Mouse (Mus musculus) embryonic fibroblast, embryonic 13.5 days (primary cell): ENCODE results near the gene Ttc22. TPM values are rescaled to one million over a fixed set of nuclear protein-coding genes. Genes with fewer than 3 reads are reported as not detected.

Experiments
- H3K27ac ChIP-seq: 2 replicates; pipeline ENCODE4 v1.5.1; 2012; ENCODE audit warnings: low read length, control low read depth, inconsistent platforms; ENCODE audit not compliant: insufficient read depth
- H3K4me1 ChIP-seq: 2 replicates; pipeline ENCODE4 v1.6.1; 2011; ENCODE audit warnings: low read length; ENCODE audit not compliant: control insufficient read depth, insufficient read depth
- H3K4me3 ChIP-seq: 2 replicates; pipeline ENCODE4 v1.5.1; 2011; ENCODE audit warnings: mild to moderate bottlenecking, control low read depth, low read length; ENCODE audit not compliant: insufficient read depth
- CTCF ChIP-seq: IDR thresholded peaks from 2 replicates; pipeline ENCODE4 v1.5.1; 2011; ENCODE audit warnings: mild to moderate bottlenecking, control low read depth, low read length, moderate library complexity, borderline replicate concordance; ENCODE audit not compliant: insufficient read depth
- POLR2A ChIP-seq: IDR thresholded peaks from 2 replicates; pipeline ENCODE4 v1.6.1; 2011; ENCODE audit warnings: low read depth, mild to moderate bottlenecking, control low read depth, low read length, moderate library complexity
- polyA plus RNA-seq: library from polyadenylated mRNA; stranded (reverse); fragments of >200 nt; gene quantifications from 2 replicates; pipeline ENCODE4 v1.2.4, GENCODE M21; 2011; ENCODE audit warnings: low read depth; ENCODE audit not compliant: missing spikeins, insufficient read length

The Ttc22 gene
- polyA plus RNA-seq, 1 experiment, result not detected

DNA sequence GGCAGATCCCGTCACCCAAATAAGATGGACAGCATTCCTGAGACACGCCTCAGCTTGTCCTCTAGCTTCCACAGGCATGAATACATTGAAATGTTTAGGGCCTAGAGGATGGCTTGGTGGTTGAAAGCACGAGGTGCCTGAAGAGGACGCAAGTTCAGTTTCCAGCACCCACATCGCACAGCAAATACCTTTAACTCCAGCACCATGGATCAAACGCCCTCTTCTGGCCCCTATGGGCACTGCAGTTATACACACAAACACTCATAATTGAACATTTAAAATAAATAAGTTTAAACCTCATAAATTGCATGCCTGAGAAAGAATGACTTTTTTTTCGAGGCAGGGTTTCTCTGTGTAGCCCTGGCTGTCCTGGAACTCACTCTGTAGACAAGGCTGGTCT lies 28.6 kb upstream of the Ttc22 start:
- Histone ChIP-seq H3K4me1 (no peaks in the 10 kb centered on the region), H3K4me3 (no peak overlapping the region), H3K27ac (no peak overlapping the region)
- TF ChIP-seq CTCF (no peak), POLR2A (no peak)

DNA sequence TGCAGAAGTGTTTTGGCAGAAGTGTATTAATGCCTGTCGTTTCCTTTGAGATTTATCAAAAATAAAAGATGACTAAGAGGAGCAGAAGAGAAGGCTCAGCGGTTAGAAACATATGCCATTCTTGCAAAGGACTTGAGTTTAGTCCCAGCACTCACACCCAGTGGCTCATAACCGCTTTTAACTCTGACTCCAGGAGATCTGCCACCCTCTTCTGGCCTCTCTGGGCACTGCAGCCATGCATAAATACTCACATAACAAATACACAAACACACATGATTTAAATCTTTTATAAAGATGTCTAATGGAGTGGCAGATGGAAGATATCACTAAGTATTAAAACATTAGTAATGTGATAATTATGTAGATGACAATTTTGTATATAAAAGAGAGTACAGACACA lies 26.0 kb upstream of the Ttc22 start:
- Histone ChIP-seq H3K4me1 (no peaks in the 10 kb centered on the region), H3K27ac (no peak overlapping the region), H3K4me3 (no peak overlapping the region)
- no peak for TF ChIP-seq POLR2A
- TF ChIP-seq CTCF, result no peak

DNA sequence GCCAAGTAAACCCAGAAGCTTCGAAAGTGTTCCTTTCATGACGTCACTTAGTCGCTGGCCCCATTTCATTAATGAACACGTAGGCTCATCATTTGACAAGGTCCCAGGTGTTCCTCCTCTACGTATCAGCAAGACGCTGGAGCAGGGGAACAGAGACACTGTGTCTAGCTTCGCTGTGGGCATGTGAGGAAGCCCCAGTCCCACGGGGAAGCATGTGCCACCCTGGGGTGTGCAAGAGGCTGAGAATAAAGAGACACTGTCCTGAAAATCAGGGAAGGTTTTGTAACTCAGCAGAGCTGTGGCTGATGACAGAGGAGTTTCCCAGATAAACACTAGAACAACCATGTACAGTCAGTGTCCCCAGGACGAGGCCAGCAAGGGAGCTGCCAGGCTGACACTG lies 25.2 kb upstream of the Ttc22 start:
- no peak overlapping the region for H3K27ac ChIP-seq

DNA sequence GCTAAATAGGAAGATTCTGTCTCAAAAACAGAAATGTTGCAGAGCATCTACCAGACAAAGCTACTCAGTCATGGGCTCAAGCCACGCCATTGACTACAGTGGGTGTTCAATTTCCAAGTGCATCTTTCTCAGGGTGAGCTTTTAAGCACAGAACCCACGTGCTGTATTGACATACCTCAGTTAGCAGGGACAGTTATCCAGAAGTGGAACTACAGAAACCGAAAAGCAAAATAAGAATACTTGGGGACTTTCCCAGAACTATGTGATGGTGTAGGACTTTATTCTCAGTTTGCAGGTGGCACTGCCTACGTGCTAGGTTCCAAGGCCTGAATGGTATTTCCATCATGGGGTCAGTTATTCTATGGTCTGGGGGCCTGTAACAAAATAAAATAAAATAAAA lies 24.5 kb upstream of the Ttc22 start:
- Histone ChIP-seq H3K27ac (no peak overlapping the region), H3K4me3 (no peak overlapping the region), H3K4me1 (no peaks in the 10 kb centered on the region)
- no peak for TF ChIP-seq POLR2A
- no peak for TF ChIP-seq CTCF

More for the DNA sequence above, 25.2 kb upstream of the Ttc22 start:
- no peak overlapping the region for H3K4me3 ChIP-seq
- no peaks in the 10 kb centered on the region for H3K4me1 ChIP-seq
- TF ChIP-seq POLR2A (no peak), CTCF (no peak)

DNA sequence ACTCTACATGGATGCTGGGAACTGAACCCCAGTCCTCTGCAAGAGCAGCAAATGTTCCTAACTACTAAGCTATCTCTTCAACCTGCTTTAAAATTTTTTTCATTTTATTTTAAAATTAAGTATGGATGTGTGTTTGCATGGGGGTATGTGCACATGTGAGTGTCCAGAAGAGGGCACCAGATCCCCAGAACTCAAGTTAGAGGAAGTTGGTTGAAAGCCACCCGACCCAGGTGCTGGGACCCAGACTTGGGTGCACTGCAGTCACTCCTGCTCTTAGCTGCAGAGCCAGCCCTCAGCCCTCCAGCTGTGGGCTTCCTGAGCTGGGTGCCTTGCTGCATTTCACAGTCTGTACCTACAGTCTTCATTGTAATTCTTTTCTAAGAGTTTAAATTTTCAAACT lies 22.8 kb upstream of the Ttc22 start:
- Histone ChIP-seq H3K27ac (no peak overlapping the region), H3K4me3 (no peak overlapping the region), H3K4me1 (no peaks in the 10 kb centered on the region)
- TF ChIP-seq CTCF, result no peak
- TF ChIP-seq POLR2A, result no peak

DNA sequence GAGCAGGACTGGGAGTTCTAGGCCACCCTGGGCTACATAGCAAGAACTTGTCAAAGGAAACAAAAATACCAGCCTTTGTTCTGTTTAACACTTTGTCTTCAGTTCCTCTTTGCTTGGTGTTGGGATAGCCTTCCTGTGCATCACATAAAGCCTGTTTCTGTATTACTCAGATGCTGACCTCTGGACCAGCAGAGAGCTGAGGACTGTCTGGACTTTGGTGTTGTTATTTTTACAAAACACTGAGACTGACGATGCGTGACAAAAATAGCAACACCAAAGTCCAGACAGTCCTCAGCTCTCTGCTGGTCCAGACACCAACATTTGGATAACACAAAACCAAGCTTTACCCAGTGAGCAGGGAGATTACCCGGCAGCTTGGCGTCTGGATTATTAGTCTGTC lies 21.5 kb upstream of the Ttc22 start:
- TF ChIP-seq CTCF (no peak), POLR2A (no peak)
- Histone ChIP-seq H3K27ac (no peak overlapping the region), H3K4me1 (no peaks in the 10 kb centered on the region), H3K4me3 (no peak overlapping the region)

GRCm38 (mm10) chr4:106606639-106607554 lies 15.3 kb upstream of the Ttc22 start:
- TF ChIP-seq POLR2A, result no peak
- no peak for TF ChIP-seq CTCF
- H3K4me3 ChIP-seq, result no peak overlapping the region
- H3K27ac ChIP-seq, result no peak overlapping the region
- no peaks in the 10 kb centered on the region for H3K4me1 ChIP-seq

DNA sequence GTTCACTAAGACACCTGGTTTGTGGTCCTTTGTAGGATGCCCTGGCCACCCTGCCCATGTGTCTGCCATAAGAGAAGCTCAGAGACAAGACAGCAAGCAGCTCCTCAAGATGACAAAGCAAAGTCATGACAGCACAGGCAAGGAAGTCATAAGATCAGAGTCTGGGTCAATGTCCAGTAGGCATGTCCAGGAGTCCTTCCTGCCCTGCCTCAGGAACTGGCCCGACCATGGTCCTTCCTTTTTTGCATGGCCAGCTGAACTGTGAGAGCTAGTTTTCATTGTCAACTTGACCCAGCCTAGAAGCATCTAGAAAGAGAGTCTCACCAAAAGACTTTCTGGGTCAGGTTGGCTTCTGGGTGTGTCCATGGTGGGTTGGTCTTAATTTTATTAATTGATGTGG lies 14.3 kb upstream of the Ttc22 start:
- no peak overlapping the region for H3K27ac ChIP-seq
- TF ChIP-seq CTCF (no peak), POLR2A (no peak)
- H3K4me3 ChIP-seq, result no peak overlapping the region
- H3K4me1 ChIP-seq, result no peaks in the 10 kb centered on the region

GRCm38 (mm10) chr4:106613105-106613504 lies 9.1 kb upstream of the Ttc22 start:
- Histone ChIP-seq H3K4me3 (no peak overlapping the region), H3K27ac (no peak overlapping the region), H3K4me1 (no peaks in the 10 kb centered on the region)
- TF ChIP-seq POLR2A (no peak), CTCF (no peak)

GRCm38 (mm10) chr4:106613560-106613959 lies 8.7 kb upstream of the Ttc22 start:
- Histone ChIP-seq H3K4me1 (no peaks in the 10 kb centered on the region), H3K4me3 (no peak overlapping the region), H3K27ac (no peak overlapping the region)
- TF ChIP-seq CTCF, result no peak
- no peak for TF ChIP-seq POLR2A
